Mouse (Mus musculus) myocyte (in vitro differentiated cells): ENCODE measurements around the gene Klhdc2.

ENCODE experiments used
- MAX ChIP-seq: IDR thresholded peaks from one replicate; pipeline ENCODE4 v1.6.1; 2011; ENCODE audit warnings: low read depth, mild to moderate bottlenecking, control low read depth
- POLR2A ChIP-seq: IDR thresholded peaks from one replicate; pipeline ENCODE4 v1.6.1; 2011; ENCODE audit warnings: low read depth, mild to moderate bottlenecking, control low read depth, moderate library complexity; ENCODE audit not compliant: insufficient read length
- SRF ChIP-seq: IDR thresholded peaks from one replicate; pipeline ENCODE4 v1.6.1; 2011; ENCODE audit warnings: low read depth; ENCODE audit not compliant: control insufficient read depth, insufficient read length

DNA sequence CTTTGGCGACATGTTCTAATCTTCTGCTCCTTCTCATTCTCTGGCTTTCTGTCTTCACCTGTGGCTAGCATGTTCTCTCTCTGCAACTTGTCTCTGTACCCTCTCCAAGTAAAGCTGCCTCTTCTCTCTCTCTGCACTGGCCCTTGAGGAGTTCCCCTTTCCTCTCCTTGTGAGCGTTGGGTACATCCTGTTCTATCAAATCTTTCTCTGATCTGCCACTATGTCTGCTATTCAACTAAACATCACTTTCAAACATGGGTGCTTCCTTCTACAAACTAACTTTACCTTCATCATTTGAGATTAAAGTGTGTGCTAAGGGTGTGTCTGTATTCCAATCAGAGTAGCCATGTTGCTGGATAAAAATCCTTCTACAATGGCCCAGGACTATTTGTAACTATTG is 1.5 kb upstream of the Klhdc2 start:
- no peak for TF ChIP-seq POLR2A
- no peak for TF ChIP-seq MAX
- TF ChIP-seq SRF, result no peak
